Mouse (Mus musculus) central nervous system, embryonic 18 days (tissue): ENCODE data around the gene Rgcc. TPM values are rescaled to one million over a fixed set of nuclear protein-coding genes. Genes with fewer than 3 reads are reported as not detected.

ENCODE experiments used
- polyA plus RNA-seq: library from polyadenylated mRNA; depleted of rRNA; stranded (reverse); fragments of >200 nt; gene quantifications from 2 replicates; pipeline ENCODE4 v1.2.3, GENCODE M21; 2012; rRNA removed

Gene Rgcc
- polyA plus RNA-seq: 46.4 and 47.3 TPM in 2 replicates

GRCm38 (mm10) chr14:79301466-79301875 is at the start of gene Rgcc:
Rgcc (minus strand) TSS chr14:79301645.

Other genes starting within 250 kb of the Rgcc start
- not detected in 2 replicates for gene Zfp957, start 54.3 kb downstream of the Rgcc start, polyA plus RNA-seq
- 10.7 and 11.5 TPM in 2 replicates for gene Naa16, start 89.1 kb upstream of the Rgcc start, polyA plus RNA-seq
- 6.3 TPM in 2 replicates for gene Mtrf1, start 96.1 kb upstream of the Rgcc start, polyA plus RNA-seq
- gene Kbtbd7, start 124.9 kb upstream of the Rgcc start, polyA plus RNA-seq: 19.8 and 20.1 TPM in 2 replicates
- 1.8 and 2.0 TPM in 2 replicates for gene Kbtbd6, start 150.2 kb upstream of the Rgcc start, polyA plus RNA-seq
- gene Elf1, start 179.5 kb upstream of the Rgcc start, polyA plus RNA-seq: 3.9 and 4.2 TPM in 2 replicates
- 24.9 and 28.7 TPM in 2 replicates for gene Wbp4, start 179.9 kb upstream of the Rgcc start, polyA plus RNA-seq